Comparison of ENCODE assay signal across 8 mouse cellular contexts in the genomic region with DNA sequence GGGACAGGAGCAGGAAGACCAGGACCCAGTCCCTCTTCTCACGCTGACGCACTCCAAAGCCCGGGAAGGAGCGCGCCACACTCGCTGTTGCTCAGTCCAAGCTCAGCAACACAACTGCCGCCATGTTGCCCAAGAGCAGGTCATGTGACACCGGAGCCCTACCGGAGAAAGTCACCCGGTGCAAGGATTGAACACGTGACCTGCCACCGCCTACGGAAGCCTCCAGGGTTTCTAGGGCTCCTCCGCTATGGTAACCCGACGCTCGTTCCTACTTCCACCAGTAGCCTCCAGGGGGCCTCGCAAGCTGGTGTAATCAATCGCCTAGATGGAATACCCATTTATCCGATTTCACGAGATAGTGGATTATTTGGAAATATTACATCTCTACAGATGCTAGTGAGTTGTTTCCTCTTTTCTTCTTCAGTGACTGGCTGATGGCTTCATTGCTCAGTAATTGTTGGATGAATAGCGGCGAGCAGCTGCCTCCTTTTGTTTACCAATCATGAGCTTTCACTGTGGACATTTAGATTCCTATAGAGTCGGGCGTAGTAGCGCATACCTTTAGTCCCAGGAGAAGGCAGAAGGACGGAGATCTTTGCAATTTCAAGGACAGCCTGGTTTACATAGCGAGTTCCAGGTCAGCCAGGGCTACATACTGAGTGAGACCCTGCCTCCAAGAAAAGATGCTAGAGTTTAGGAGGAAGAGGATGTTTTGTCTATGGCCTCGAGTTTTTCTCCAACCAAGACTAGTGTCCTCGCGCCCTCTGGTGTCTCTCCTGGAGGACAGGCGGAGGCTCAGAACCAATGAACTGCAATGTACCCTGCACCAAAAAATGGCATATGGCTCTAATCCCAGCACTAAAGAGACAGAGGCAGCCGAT. TPM values are rescaled to one million over a fixed set of nuclear protein-coding genes. Genes with fewer than 3 reads are reported as not detected.
DNase-seq lines count a peak whose midpoint lies in the region; ATAC-seq and TF ChIP-seq lines count a peak whose summit lies in the region.

A gene (minus strand): TSS at position 173 of the 881 bp plus-strand sequence.

- no peaks in the 10 kb centered on the region for H3K27me3 ChIP-seq in MEL (ENCODE audit: control insufficient read depth in 1 of 2, insufficient read depth in 2 of 2, low read length in 2 of 2)
- no peaks in the 10 kb centered on the region for H3K27me3 ChIP-seq in cerebellum, adult 2 months (ENCODE audit: control insufficient read depth, insufficient read depth, low read length)
- no peaks in the 10 kb centered on the region for H3K27me3 ChIP-seq in forebrain, postnatal 0 days (ENCODE audit: insufficient read depth, low read length)
- no peaks in the 10 kb centered on the region for H3K27me3 ChIP-seq in lung, embryonic 15.5 days

- H3K4me2 ChIP-seq in forebrain, postnatal 0 days (ENCODE audit: low read depth), result peak within 1 kb of the TSS; percentile 94
- peak within 1 kb of the TSS; percentile 92 for H3K4me2 ChIP-seq in lung, embryonic 15.5 days

- DNase-seq in MEL (ENCODE audit: low read depth, low spot score), result peak; percentile 97
- peak; percentile 97 to 98 for DNase-seq in cerebellum, adult 2 months
- DNase-seq in forebrain, postnatal 0 days, result peak; percentile 99
- peak; percentile 93 for DNase-seq in heart, postnatal 4 days
- DNase-seq in layer of hippocampus, adult 8-10 months (ENCODE audit: low spot score in 2 of 2), result peak; percentile 97 to 98
- DNase-seq in ovary, adult 18-20 months (ENCODE audit: low spot score), result peak; percentile 93
- DNase-seq in thymus, postnatal 0 days (ENCODE audit: low spot score), result peak; percentile 98

- 1% methylated on average over 33 of the region's 33 CpGs for WGBS in cerebellum, adult 2 months
- under 1% methylated on average over 33 of the region's 33 CpGs for whole genome bisulfite sequencing in forebrain, postnatal 0 days
- under 1% methylated on average over 33 of the region's 33 CpGs for WGBS in lung, embryonic 15.5 days

- peak within 1 kb of the TSS; percentile 62 to 76 for H3K4me3 ChIP-seq in MEL (ENCODE audit: control insufficient read depth in 1 of 2, insufficient read depth in 1 of 2, low read depth in 2 of 2, low read length in 2 of 2)
- H3K4me3 ChIP-seq in cerebellum, adult 2 months (replicated peaks; ENCODE audit: insufficient read depth, low read depth, low read length), result peak within 1 kb of the TSS; percentile 98
- H3K4me3 ChIP-seq in forebrain, postnatal 0 days (ENCODE audit: low read depth, low read length), result peak within 1 kb of the TSS; percentile 86
- H3K4me3 ChIP-seq in lung, embryonic 15.5 days, result peak within 1 kb of the TSS; percentile 56

- H3K36me3 ChIP-seq in MEL (ENCODE audit: control insufficient read depth in 1 of 2, insufficient read depth in 2 of 2, low read length in 2 of 2), result peaks cover 0 to 11% of the 10 kb centered on the region in 2 experiments; a peak in 2 of 4 replicates
- peaks cover 23% of the 10 kb centered on the region for H3K36me3 ChIP-seq in forebrain, postnatal 0 days (ENCODE audit: insufficient read depth)
- peaks cover 8% of the 10 kb centered on the region; the same call in 1 of the 2 replicates for H3K36me3 ChIP-seq in lung, embryonic 15.5 days

- peak in 1 of 2 experiments; percentile 52; a peak in 1 of 4 replicates for TF ChIP-seq EP300 in MEL (IDR thresholded peaks at IDR 0.05; ENCODE audit: low read depth in 1 of 2, low read length in 2 of 2)

- TF ChIP-seq RAD21 in MEL (IDR thresholded peaks at IDR 0.05; ENCODE audit: low read depth, low read length), result peak; percentile 95

- H3K9me3 ChIP-seq in MEL (replicated peaks; ENCODE audit: insufficient read depth, low read length), result no peaks in the 10 kb centered on the region
- H3K9me3 ChIP-seq in forebrain, postnatal 0 days (ENCODE audit: low read length), result no peaks in the 10 kb centered on the region
- no peaks in the 10 kb centered on the region for H3K9me3 ChIP-seq in lung, embryonic 15.5 days

- peak; percentile 98 for ATAC-seq in forebrain, postnatal 0 days
- ATAC-seq in lung, embryonic 15.5 days (ENCODE audit: borderline replicate concordance, extremely low read depth, low FRiP score, low TSS enrichment), result peak; percentile 97

- peaks cover 3 to 12% of the 10 kb centered on the region in 2 experiments; a peak in 2 of 4 replicates for H3K4me1 ChIP-seq in MEL (ENCODE audit: control insufficient read depth in 1 of 2, insufficient read depth in 2 of 2, low read length in 2 of 2)
- H3K4me1 ChIP-seq in cerebellum, adult 2 months (ENCODE audit: control insufficient read depth, insufficient read depth, low read length), result peaks cover 4% of the 10 kb centered on the region; the same call in 1 of the 2 replicates
- H3K4me1 ChIP-seq in forebrain, postnatal 0 days (ENCODE audit: insufficient read depth), result peaks cover 7% of the 10 kb centered on the region; the same call in 1 of the 2 replicates
- peaks cover 20% of the 10 kb centered on the region for H3K4me1 ChIP-seq in lung, embryonic 15.5 days

- peaks cover 9% of the 10 kb centered on the region for H3K79me2 ChIP-seq in MEL (ENCODE audit: control insufficient read depth, insufficient read depth, low read length, poor library complexity)

- peak within 1 kb of the TSS; percentile 15; the same call in 1 of the 2 replicates for H3K27ac ChIP-seq in MEL (ENCODE audit: control insufficient read depth, low read depth, low read length)
- H3K27ac ChIP-seq in cerebellum, adult 2 months (ENCODE audit: insufficient read depth, low read length), result peak within 1 kb of the TSS; percentile 78
- H3K27ac ChIP-seq in forebrain, postnatal 0 days (ENCODE audit: low read depth, low read length), result peak within 1 kb of the TSS; percentile 83
- H3K27ac ChIP-seq in lung, embryonic 15.5 days, result peak within 1 kb of the TSS; percentile 61; the same call in 1 of the 2 replicates

- peak within 1 kb of the TSS; percentile 69 for H3K9ac ChIP-seq in MEL (ENCODE audit: control insufficient read depth, low read depth, low read length, poor library complexity, severe bottlenecking)
- peak within 1 kb of the TSS; percentile 82 for H3K9ac ChIP-seq in forebrain, postnatal 0 days
- H3K9ac ChIP-seq in lung, embryonic 15.5 days, result peak within 1 kb of the TSS; percentile 62

- TF ChIP-seq POLR2A in MEL (IDR thresholded peaks at IDR 0.05; ENCODE audit: control insufficient read depth in 1 of 2, insufficient read depth in 1 of 2, low read depth in 1 of 2, low read length in 2 of 2, poor library complexity in 1 of 2), result peak; percentile 57 to 83; a peak in 3 of 4 replicates
- peak; percentile 81 for TF ChIP-seq POLR2A in cerebellum, adult 2 months (IDR thresholded peaks at IDR 0.05; ENCODE audit: borderline replicate concordance, insufficient read depth, low read length)

- TF ChIP-seq CTCF in MEL (IDR thresholded peaks at IDR 0.05 in 2 of 3, conservative IDR thresholded peaks at IDR 0.05 in 1 of 3; ENCODE audit: control insufficient read depth in 1 of 3, insufficient read depth in 1 of 3, low read depth in 2 of 3, low read length in 3 of 3, poor library complexity in 1 of 3, severe bottlenecking in 1 of 3), result peak; percentile 66 to 95 (median 85)
- TF ChIP-seq CTCF in cerebellum, adult 2 months (IDR thresholded peaks at IDR 0.05; ENCODE audit: borderline replicate concordance, insufficient read depth, low read depth, low read length), result peak; percentile 77
- TF ChIP-seq CTCF in forebrain, postnatal 0 days (IDR thresholded peaks at IDR 0.05; ENCODE audit: low read depth), result peak; percentile 93

TF ChIP-seq in MEL, 35 proteins besides CTCF, POLR2A, EP300 and RAD21 (continues in another document):
- TF ChIP-seq RCOR1 (IDR thresholded peaks at IDR 0.05; ENCODE audit: low read depth, low read length) (peak; percentile 17; the same call in 1 of the 2 replicates), CHD1 (IDR thresholded peaks at IDR 0.05; ENCODE audit: low read depth, low read length) (0 out of 2 replicates have a peak, but pooled peaks have one; percentile 59), MXI1 (IDR thresholded peaks at IDR 0.05; ENCODE audit: low read depth, low read length) (peak; percentile 95), NELFE (IDR thresholded peaks at IDR 0.05; ENCODE audit: low read depth, low read length) (peak; percentile 74), ZC3H11A (IDR thresholded peaks at IDR 0.05; ENCODE audit: low read depth, low read length) (peak; percentile 98), USF2 (IDR thresholded peaks at IDR 0.05; ENCODE audit: borderline replicate concordance in 1 of 2, insufficient read depth in 1 of 2, low read depth in 1 of 2, low read length in 2 of 2) (peak; percentile 98 to 99), MYC (IDR thresholded peaks at IDR 0.05; ENCODE audit: low read depth, low read length) (peak; percentile 70; the same call in 1 of the 2 replicates), HCFC1 (IDR thresholded peaks at IDR 0.05; ENCODE audit: low read depth, low read length) (peak; percentile 94), TCF12 (IDR thresholded peaks at IDR 0.05; ENCODE audit: low read depth, low read length) (peak; percentile 76), UBTF (IDR thresholded peaks at IDR 0.05; ENCODE audit: borderline replicate concordance, insufficient read depth, low read depth, low read length) (no peak), MYB (IDR thresholded peaks at IDR 0.05; ENCODE audit: low read depth, low read length) (no peak), E2F4 (IDR thresholded peaks at IDR 0.05; ENCODE audit: borderline replicate concordance, low read depth, low read length) (no peak), MAFK (IDR thresholded peaks at IDR 0.05; ENCODE audit: borderline replicate concordance, low read depth, low read length) (no peak), NRF1 (IDR thresholded peaks at IDR 0.05; ENCODE audit: insufficient read depth, low read depth, low read length, poor library complexity, severe bottlenecking) (0 out of 2 replicates have a peak, but pooled peaks have one; percentile 22), TBP (IDR thresholded peaks at IDR 0.05; ENCODE audit: low read depth, low read length) (peak; percentile 87), ELF1 (IDR thresholded peaks at IDR 0.05; ENCODE audit: low read depth, low read length) (peak; percentile 80), TAL1 (IDR thresholded peaks at IDR 0.05; ENCODE audit: low read length) (no peak), SMC3 (IDR thresholded peaks at IDR 0.05; ENCODE audit: low read depth, low read length) (peak; percentile 99)

RNA-seq across cellular contexts. Expression of the gene that starts here (rescaled TPM):
- 28.9 and 33.3 TPM in 2 replicates for total RNA-seq in MEL (2012; rRNA removed)
- 10 to 100 TPM in 1 of 2 experiments, not detected in 1; 81.6 TPM for polyA plus RNA-seq in MEL (2012; ENCODE audit: insufficient read depth in 1 of 2, insufficient read length in 2 of 2, low read depth in 1 of 2, low replicate concordance in 2 of 2, missing spikeins in 1 of 2)
- 206 and 218 TPM in 2 replicates for polyA plus RNA-seq in cerebellum, adult 2 months (2012; rRNA removed)
- 102 and 198 TPM in 2 replicates for total RNA-seq in forebrain, postnatal 0 days (2014; rRNA removed)
- polyA plus RNA-seq in forebrain, postnatal 0 days (2015; fragmentation: Nextera tagmentation; extraction: Ambion mirVana), result 71.3 and 78.4 TPM in 2 replicates
- total RNA-seq in heart, postnatal 4 days (2021), result 10 to 100 TPM; 36.8 to 37.3 TPM
- 100 to 1,000 TPM in 1 of 4 experiments, 10 to 100 TPM in 3; 84.2 to 104 (median 93.7) TPM for total RNA-seq in layer of hippocampus, adult 8-10 months (2022)
- polyA plus RNA-seq in lung, embryonic 15.5 days (2015; fragmentation: Nextera tagmentation; extraction: Ambion mirVana), result 52.3 and 53.2 TPM in 2 replicates
- 39.4 and 43.3 TPM in 2 replicates for polyA plus RNA-seq in thymus, postnatal 0 days (2015; fragmentation: Nextera tagmentation; extraction: Ambion mirVana)

Comparison
In these comparisons a context has a peak if more than half of its experiments do, and no peak if none do; other contexts are left out.
1. Peak in every context shown above with its lines: DNase-seq, ATAC-seq, H3K4me3 ChIP-seq and H3K27ac ChIP-seq.
2. H3K27ac ChIP-seq: peak in every context shown above with its lines; median percentile 83 in forebrain, postnatal 0 days; 78 in cerebellum, adult 2 months; 61 in lung, embryonic 15.5 days; 15 in MEL.